Mouse (Mus musculus) MEL-GATA-1-ER (cell line): ENCODE measurements around the gene Epha7.

Source experiments
- DNase-seq: peaks from one replicate; pipeline ENCODE4 v3.0.0-alpha.2; 2012; ENCODE audit warnings: low read depth; ENCODE audit errors: extremely low read depth

Gene Epha7

GRCm38 (mm10) chr4:28899783-28900182 lies 86.9 kb downstream of the Epha7 start:
- no peak for DNase-seq

GRCm38 (mm10) chr4:28901496-28901895 lies 88.6 kb downstream of the Epha7 start:
- DNase-seq, result no peak

- no peak for DNase-seq
Measured at GRCm38 (mm10) chr4:28902004-28902704, 89.2 kb downstream of the Epha7 start.

- no peak for DNase-seq
Measured at GRCm38 (mm10) chr4:28906985-28907384, 94.1 kb downstream of the Epha7 start.

GRCm38 (mm10) chr4:28910127-28910526 lies 97.2 kb downstream of the Epha7 start:
- no peak for DNase-seq

GRCm38 (mm10) chr4:28912028-28912427 lies 99.1 kb downstream of the Epha7 start:
- DNase-seq, result no peak

GRCm38 (mm10) chr4:28913613-28914012 lies 100.7 kb downstream of the Epha7 start:
- no peak for DNase-seq

- DNase-seq, result no peak
Measured at GRCm38 (mm10) chr4:28920645-28921044, 107.7 kb downstream of the Epha7 start.

GRCm38 (mm10) chr4:28926072-28926471 lies 113.1 kb downstream of the Epha7 start:
- DNase-seq, result no peak

GRCm38 (mm10) chr4:28933431-28933830 lies 120.5 kb downstream of the Epha7 start:
- DNase-seq, result no peak

GRCm38 (mm10) chr4:28934802-28935201 lies 121.9 kb downstream of the Epha7 start:
- no peak for DNase-seq

- DNase-seq, result no peak
Measured at GRCm38 (mm10) chr4:28935567-28935966, 122.6 kb downstream of the Epha7 start.

- DNase-seq, result no peak
Measured at GRCm38 (mm10) chr4:28940710-28941109, 127.8 kb downstream of the Epha7 start.

- no peak for DNase-seq
Measured at GRCm38 (mm10) chr4:28944237-28944636, 131.3 kb downstream of the Epha7 start.

- no peak for DNase-seq
Measured at GRCm38 (mm10) chr4:28960889-28961560, 148.1 kb downstream of the Epha7 start.

- DNase-seq, result no peak
Measured at GRCm38 (mm10) chr4:28967584-28968315, 154.8 kb downstream of the Epha7 start.

GRCm38 (mm10) chr4:28998462-28999286 lies 185.7 kb downstream of the Epha7 start:
- no peak for DNase-seq

GRCm38 (mm10) chr4:28999287-28999595 lies 186.3 kb downstream of the Epha7 start:
- no peak for DNase-seq

- no peak for DNase-seq
Measured at GRCm38 (mm10) chr4:29010333-29010732, 197.4 kb downstream of the Epha7 start.
